1 mouse cellular context compared by ENCODE assay signal in the genomic region with DNA sequence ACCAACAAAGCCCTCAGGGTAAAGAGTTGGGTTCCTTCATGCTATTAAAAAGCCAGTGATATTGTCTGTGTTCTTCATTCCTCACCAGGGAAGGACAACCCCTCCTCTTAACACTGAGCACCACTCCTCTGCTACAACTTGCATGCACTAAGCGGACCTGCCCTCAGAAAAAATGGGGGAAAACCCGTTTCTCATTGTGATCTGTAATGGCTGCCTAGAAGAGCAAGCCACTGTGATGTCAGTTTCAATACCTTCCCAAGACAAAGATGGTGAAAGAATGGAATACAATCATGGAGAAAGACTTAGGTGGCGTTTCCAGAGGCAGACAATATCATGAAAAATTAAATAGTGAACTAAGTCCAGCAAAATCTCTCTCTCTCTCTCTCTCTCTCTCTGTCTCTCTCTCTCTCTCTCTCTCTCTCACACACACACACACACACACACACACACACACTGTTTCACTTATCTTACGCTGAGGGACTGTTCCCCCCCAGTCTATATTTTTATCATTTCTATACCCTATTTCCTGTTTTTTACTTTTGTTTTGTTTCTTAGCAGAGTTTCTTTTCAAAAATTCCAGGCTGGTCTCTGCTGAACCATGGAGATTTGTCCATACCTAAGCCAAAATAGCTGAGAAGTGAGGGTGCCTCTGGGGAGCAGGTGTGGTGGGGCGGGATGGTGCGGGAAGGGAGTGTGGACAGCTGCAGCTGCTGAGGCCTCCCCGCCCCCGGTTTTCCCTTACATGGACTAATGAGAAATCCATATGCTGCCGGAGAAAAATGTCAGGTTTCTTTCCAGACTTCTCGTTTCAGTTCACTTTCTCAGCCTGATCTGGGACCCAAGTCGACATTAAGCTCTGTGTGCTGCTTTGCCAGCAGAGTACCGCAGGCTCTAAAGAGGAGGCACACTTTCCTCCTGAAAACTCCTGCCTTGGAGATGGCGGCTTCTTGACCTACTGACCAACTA.
TF ChIP-seq lines count a peak whose summit lies in the region.

No protein-coding gene starts in this region.

TF ChIP-seq in CH12.LX, 34 proteins besides CTCF, POLR2A, EP300 and RAD21 (continued from another document):
- TF ChIP-seq MAZ (IDR thresholded peaks at IDR 0.05; ENCODE audit: low read depth, low read length): no peak
- no peak for TF ChIP-seq MAX (IDR thresholded peaks at IDR 0.05; ENCODE audit: low read length)
- no peak for TF ChIP-seq GABPA (IDR thresholded peaks at IDR 0.05; ENCODE audit: insufficient replicate concordance, low read depth, low read length)
- TF ChIP-seq KAT2A (IDR thresholded peaks at IDR 0.05; ENCODE audit: insufficient replicate concordance, low read length): no peak
- peak; percentile 42; the same call in 1 of the 2 replicates for TF ChIP-seq TCF12 (IDR thresholded peaks at IDR 0.05; ENCODE audit: low read depth, low read length)
